Mouse (Mus musculus) embryonic facial prominence, embryonic 11.5 days (tissue): ENCODE measurements around the gene Snx33. TPM values are rescaled to one million over a fixed set of nuclear protein-coding genes. Genes with fewer than 3 reads are reported as not detected.

ENCODE experiments used
- ATAC-seq: fragments of 200-750 bp; cut with Nextera tagmentation; replicated peaks from 2 replicates; pipeline ENCODE4 v1.8.0; 2017; ENCODE audit warnings: low read depth; ENCODE audit not compliant: insufficient number of reproducible peaks, low FRiP score, low TSS enrichment
- DNase-seq: peaks from one replicate; pipeline ENCODE4 v3.0.0-alpha.2; 2015; ENCODE audit warnings: low spot score
- H3K27ac ChIP-seq: fragments of 300-500 bp; sonication (generic); replicated peaks from 2 replicates; pipeline ENCODE4 v1.5.1; 2014; ENCODE audit warnings: mild to moderate bottlenecking, low read depth, low read length, control low read depth
- H3K27me3 ChIP-seq: fragments of 300-500 bp; sonication (generic); 2 replicates; pipeline ENCODE4 v1.6.1; 2014; ENCODE audit warnings: mild to moderate bottlenecking, low read length, moderate library complexity, mixed read lengths; ENCODE audit not compliant: control insufficient read depth, insufficient read depth
- H3K36me3 ChIP-seq: fragments of 300-500 bp; sonication (generic); replicated peaks from 2 replicates; pipeline ENCODE4 v1.6.1; 2014; ENCODE audit warnings: low read depth, mild to moderate bottlenecking, low read length, moderate library complexity, mixed read lengths; ENCODE audit not compliant: control insufficient read depth, insufficient read depth
- H3K4me1 ChIP-seq: fragments of 300-500 bp; sonication (generic); 2 replicates; pipeline ENCODE4 v1.6.1; 2014; ENCODE audit warnings: low read length, mixed read lengths; ENCODE audit not compliant: control insufficient read depth, insufficient read depth
- H3K4me2 ChIP-seq: fragments of 300-500 bp; sonication (generic); 2 replicates; pipeline ENCODE4 v1.6.1; 2014; ENCODE audit warnings: low read depth, mild to moderate bottlenecking, control low read depth, low read length, moderate library complexity
- H3K4me3 ChIP-seq: fragments of 300-500 bp; sonication (generic); 2 replicates; pipeline ENCODE4 v1.5.1; 2014; ENCODE audit warnings: low read depth, low read length, control low read depth
- H3K9ac ChIP-seq: fragments of 300-500 bp; sonication (generic); replicated peaks from 2 replicates; pipeline ENCODE4 v1.6.1; 2014; ENCODE audit warnings: mild to moderate bottlenecking, control low read depth, low read length
- H3K9me3 ChIP-seq: fragments of 300-500 bp; sonication (generic); replicated peaks from 2 replicates; pipeline ENCODE4 v1.6.1; 2016; ENCODE audit warnings: mild to moderate bottlenecking, low read length, inconsistent platforms, mixed read lengths; ENCODE audit not compliant: control insufficient read depth
- WGBS: fragments of 180-500 bp; shearing (Covaris S2); extraction: QIAGEN DNeasy Blood & Tissue Kit; methylation state at CpG from one replicate; pipeline ENCODE4 v1.1.7; 2014; 5-methylcytosine and 5-hydroxymethylcytosine counted together
- polyA plus RNA-seq: library from polyadenylated mRNA; unstranded; fragments of >200 nt; fragmentation: Nextera tagmentation; extraction: Ambion mirVana; gene quantifications from 2 replicates; pipeline ENCODE4 v1.2.1, GENCODE M21; 2014

Gene Snx33
- polyA plus RNA-seq, 1 experiment from 2014 or later = 6.6 TPM

GRCm38 (mm10) chr9:56930556-56930955 is 2.4 kb upstream of the Snx33 start:
- Histone ChIP-seq H3K9me3 (no peaks in the 10 kb centered on the region), H3K4me2 (no peak overlapping the region), H3K27ac (no peak overlapping the region), H3K4me1 (no peaks in the 10 kb centered on the region; the same call in 1 of the 2 replicates), H3K36me3 (no peaks in the 10 kb centered on the region), H3K4me3 (no peak overlapping the region), H3K27me3 (no peaks in the 10 kb centered on the region), H3K9ac (no peak overlapping the region)
- DNase-seq = no peak
- 75% methylated on average over 1 of the region's 1 CpGs for WGBS
- ATAC-seq = no peak

- H3K36me3 ChIP-seq = no peaks in the 10 kb centered on the region
- H3K9me3 ChIP-seq = no peaks in the 10 kb centered on the region
- no peak for ATAC-seq
- H3K9ac ChIP-seq = no peak overlapping the region
- no peak overlapping the region for H3K4me3 ChIP-seq
- no peaks in the 10 kb centered on the region for H3K27me3 ChIP-seq
- H3K4me2 ChIP-seq = no peak overlapping the region
- no peak for DNase-seq
- 51% methylated on average over 4 of the region's 4 CpGs for WGBS
- H3K4me1 ChIP-seq = peaks cover 5% of the 10 kb centered on the region; the same call in 1 of the 2 replicates
- no peak overlapping the region for H3K27ac ChIP-seq
Measured at GRCm38 (mm10) chr9:56929496-56929895, 1.3 kb upstream of the Snx33 start.

- Histone ChIP-seq H3K4me1 (peaks cover 8% of the 10 kb centered on the region; the same call in 1 of the 2 replicates), H3K36me3 (no peaks in the 10 kb centered on the region), H3K4me2 (peak overlapping the region; percentile 76), H3K9ac (peak overlapping the region; percentile 64), H3K27me3 (no peaks in the 10 kb centered on the region), H3K4me3 (peak overlapping the region; percentile 45), H3K9me3 (no peaks in the 10 kb centered on the region), H3K27ac (peak overlapping the region; percentile 74)
- under 1% methylated on average over 35 of the region's 35 CpGs for WGBS
- ATAC-seq (peak; percentile 41; the same call in 1 of the 2 replicates), DNase-seq (peak; percentile 39)
Measured at GRCm38 (mm10) chr9:56927191-56928012, 769 bp downstream of the Snx33 start.

- ATAC-seq (no peak), DNase-seq (no peak)
- Histone ChIP-seq H3K36me3 (peaks cover 4% of the 10 kb centered on the region), H3K4me1 (peaks cover 8% of the 10 kb centered on the region; the same call in 1 of the 2 replicates), H3K27me3 (no peaks in the 10 kb centered on the region), H3K4me3 (peak overlapping the region; percentile 45), H3K9me3 (no peaks in the 10 kb centered on the region), H3K9ac (no peak overlapping the region; the same call in 1 of the 2 replicates), H3K4me2 (peak overlapping the region; percentile 76), H3K27ac (no peak overlapping the region)
- 80% methylated on average over 10 of the region's 10 CpGs for WGBS
Measured at GRCm38 (mm10) chr9:56926387-56926786, 1.8 kb downstream of the Snx33 start.

- DNase-seq = no peak
- Histone ChIP-seq H3K9ac (no peak overlapping the region), H3K4me1 (peaks cover 8% of the 10 kb centered on the region; the same call in 1 of the 2 replicates), H3K27ac (no peak overlapping the region), H3K4me2 (no peak overlapping the region; the same call in 1 of the 2 replicates), H3K36me3 (peaks cover 4% of the 10 kb centered on the region), H3K4me3 (no peak overlapping the region), H3K9me3 (no peaks in the 10 kb centered on the region), H3K27me3 (no peaks in the 10 kb centered on the region)
- no peak for ATAC-seq
- 94% methylated on average over 10 of the region's 10 CpGs for WGBS
Measured at GRCm38 (mm10) chr9:56926025-56926360, 2.2 kb downstream of the Snx33 start.

GRCm38 (mm10) chr9:56925291-56926024 is 2.7 kb downstream of the Snx33 start:
- Histone ChIP-seq H3K27me3 (no peaks in the 10 kb centered on the region), H3K4me1 (peaks cover 8% of the 10 kb centered on the region; the same call in 1 of the 2 replicates), H3K36me3 (peaks cover 4% of the 10 kb centered on the region), H3K9ac (no peak overlapping the region; the same call in 1 of the 2 replicates), H3K4me3 (peak overlapping the region; percentile 25), H3K4me2 (peak overlapping the region; percentile 46), H3K9me3 (no peaks in the 10 kb centered on the region), H3K27ac (no peak overlapping the region)
- DNase-seq (no peak), ATAC-seq (no peak)
- 91% methylated on average over 26 of the region's 26 CpGs for WGBS

GRCm38 (mm10) chr9:56924651-56925027 is 3.5 kb downstream of the Snx33 start:
- Histone ChIP-seq H3K4me1 (peaks cover 8% of the 10 kb centered on the region; the same call in 1 of the 2 replicates), H3K36me3 (peaks cover 4% of the 10 kb centered on the region), H3K27ac (no peak overlapping the region), H3K4me2 (peak overlapping the region; percentile 46), H3K27me3 (no peaks in the 10 kb centered on the region), H3K4me3 (peak overlapping the region; percentile 25), H3K9ac (peak overlapping the region; percentile 29), H3K9me3 (no peaks in the 10 kb centered on the region)
- ATAC-seq (no peak), DNase-seq (peak; percentile 34)
- WGBS = 30% methylated on average over 7 of the region's 7 CpGs
